Mouse (Mus musculus) adrenal gland, adult 18-20 months (tissue): Measurements from ENCODE around the gene Fzd2. TPM values are rescaled to one million over a fixed set of nuclear protein-coding genes. Genes with fewer than 3 reads are reported as not detected.

Experiments used
- DNase-seq, 2 experiments: peaks; one replicate each; pipeline ENCODE4 v3.0.0; 2021 to 2022; ENCODE audit warnings: low spot score in 2 of 2
- total RNA-seq, 2 experiments: library from RNA; stranded (reverse); gene quantifications; 1 replicate in 1 of 2; 2 replicates in 1 of 2; pipeline ENCODE4 v1.2.3; 2021

Fzd2 gene
- total RNA-seq, 2 experiments from 2014 or later: 2.6 to 3.6 TPM

DNA sequence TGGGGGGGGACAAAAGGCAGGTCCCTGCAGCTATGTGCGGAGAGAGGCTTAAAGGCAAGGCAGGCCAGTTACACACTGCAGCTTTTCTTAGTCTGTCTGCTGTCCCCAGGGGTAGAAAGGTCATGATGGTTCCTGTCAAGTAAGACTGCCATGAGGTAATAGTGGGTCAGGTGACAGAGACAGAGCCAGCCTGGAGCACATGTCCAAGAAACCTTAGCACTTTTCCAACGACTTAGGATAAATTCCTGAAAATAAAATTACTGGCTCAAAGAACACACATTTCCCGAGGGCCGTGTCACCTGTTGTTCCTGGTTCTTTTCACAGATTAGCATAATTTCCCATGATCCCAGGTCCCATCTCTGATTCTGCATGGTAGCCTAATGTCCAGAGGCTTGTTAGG, 6.1 kb downstream of the Fzd2 start:
- DNase-seq: no peak

GRCm38 (mm10) chr11:102610675-102611316, 6.6 kb downstream of the Fzd2 start:
- DNase-seq: no peak

DNA sequence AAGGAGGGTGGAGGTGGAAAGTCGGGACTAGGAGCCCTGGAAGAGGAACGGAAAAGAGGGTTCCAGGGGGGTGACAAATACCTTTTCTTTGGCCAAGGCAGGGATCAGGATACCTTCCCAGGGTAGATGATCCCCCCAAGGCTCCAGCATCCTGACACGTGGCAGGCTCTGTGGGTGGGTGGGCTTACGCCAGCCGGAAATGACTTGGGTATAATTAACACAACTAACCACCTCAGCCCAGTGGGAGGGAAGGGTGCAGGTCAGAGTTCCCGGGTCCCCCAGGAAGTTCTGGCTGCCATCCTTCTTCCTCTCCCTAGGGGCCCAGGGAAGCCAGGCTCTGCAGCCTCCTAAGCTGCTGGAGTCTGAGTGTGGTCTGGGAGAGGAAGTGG, 7.1 kb downstream of the Fzd2 start:
- DNase-seq: no peak

GRCm38 (mm10) chr11:102619449-102619848, 15.3 kb downstream of the Fzd2 start:
- no peak for DNase-seq

DNA sequence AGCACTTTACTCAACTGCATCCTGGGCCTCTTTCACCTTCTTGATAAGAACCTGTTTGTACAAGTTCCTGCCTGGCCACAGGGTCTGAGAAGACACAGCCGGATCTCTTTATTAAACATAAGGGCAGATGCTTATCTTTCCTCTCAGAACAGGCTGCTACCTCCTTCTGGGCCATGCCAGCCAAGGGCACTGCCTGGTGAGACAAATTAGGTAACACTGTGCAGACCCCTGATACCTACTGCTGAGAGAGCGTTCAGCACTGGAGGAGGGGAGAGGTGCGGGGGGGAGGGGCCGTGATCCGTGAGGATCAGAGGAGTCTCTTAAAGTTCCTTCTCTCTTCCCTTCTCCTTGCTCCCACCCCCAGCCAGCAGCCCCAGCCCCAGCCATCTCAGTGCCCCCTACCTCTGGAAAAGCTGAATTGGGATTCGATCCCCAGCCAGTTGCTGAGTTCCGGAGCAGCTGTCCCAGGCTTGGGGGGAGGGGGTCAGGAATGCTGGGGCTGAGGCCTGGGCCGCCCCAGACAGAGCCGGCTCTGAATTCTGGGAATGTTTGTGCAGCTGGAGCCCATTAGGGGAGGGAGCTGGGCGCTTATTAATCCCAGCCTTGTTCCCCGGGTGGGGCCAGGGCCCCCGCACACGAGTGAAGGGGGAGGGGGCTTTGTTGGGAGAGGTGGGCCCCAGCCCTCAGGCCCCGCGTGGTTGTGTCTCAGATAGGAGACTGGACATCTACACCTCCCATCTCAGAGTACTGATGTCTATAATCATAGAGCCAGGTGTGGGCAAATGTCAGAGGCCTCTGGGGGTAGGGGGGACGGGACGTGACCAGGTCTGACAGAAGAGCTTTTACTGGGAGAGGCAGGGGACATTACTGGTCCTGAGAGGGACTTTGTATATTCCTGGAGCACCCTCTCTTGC, 19.9 kb downstream of the Fzd2 start:
- no peak for DNase-seq

DNA sequence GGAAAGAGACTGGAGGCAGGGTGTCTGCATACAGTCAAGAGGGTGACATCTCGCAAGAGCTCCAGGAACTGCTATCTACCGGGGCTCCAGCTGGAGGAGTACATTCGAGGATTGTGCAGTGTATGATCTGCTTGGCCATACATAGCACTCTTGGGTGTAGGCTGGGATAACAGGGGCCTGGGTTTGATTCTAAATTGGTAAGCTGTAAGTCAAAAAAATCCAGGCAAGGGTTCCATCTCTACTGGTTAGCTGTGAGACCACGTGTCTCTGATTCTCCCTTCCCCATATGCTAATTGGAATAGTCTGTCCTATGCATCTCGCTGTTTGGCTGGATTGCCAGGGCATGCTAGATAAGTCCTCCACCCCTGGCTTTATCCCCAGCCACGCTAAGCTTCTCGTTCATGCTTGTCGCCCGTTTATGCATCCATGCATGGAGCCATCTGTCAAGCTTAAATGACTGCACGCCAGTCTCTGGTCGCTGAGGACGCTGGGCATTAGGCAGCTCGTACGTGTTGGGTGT, 20.8 kb downstream of the Fzd2 start:
- DNase-seq: no peak

- DNase-seq: no peak
Measured at GRCm38 (mm10) chr11:102627171-102627931, 23.2 kb downstream of the Fzd2 start.

DNA sequence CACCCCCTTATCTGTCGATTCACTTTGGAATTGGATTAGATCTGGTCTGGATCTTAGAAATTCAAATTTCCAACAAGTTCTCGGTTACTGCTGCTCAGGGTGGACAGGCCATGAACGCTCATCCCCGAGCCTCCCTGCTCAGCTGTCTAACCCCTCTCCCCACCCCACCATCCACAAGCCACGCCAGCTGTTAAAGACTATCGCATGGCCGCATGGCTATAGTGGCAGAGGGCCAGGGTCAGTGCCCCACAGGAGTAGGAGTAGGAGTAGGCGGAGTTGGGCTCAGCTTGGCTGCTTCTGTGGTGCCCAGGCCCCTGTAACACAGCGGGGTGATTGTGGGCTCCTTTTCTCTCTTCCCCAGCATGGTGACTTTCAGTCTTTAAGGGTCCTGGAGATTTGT, 24.3 kb downstream of the Fzd2 start:
- no peak for DNase-seq

- no peak for DNase-seq
Measured at GRCm38 (mm10) chr11:102629375-102629774, 25.2 kb downstream of the Fzd2 start.

DNA sequence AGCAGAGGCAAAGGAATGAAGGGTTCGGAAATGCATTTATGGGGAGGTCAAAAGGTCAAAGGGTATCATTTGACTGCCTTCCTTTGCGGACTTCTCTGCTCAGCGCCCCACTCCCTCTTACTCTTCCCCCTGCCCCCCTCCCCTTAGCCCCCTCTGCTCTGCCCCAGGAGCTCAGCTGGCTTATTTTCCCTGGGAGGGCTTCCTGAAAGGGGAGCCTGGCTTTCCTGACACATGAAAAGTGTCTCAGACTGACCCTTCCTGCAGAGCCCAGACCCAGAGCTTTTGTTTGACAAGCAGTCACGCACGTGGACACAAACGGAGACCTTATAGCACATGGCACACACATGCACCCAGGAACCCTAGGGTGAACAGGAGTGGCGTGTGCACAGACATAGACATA, 26.5 kb downstream of the Fzd2 start:
- DNase-seq: no peak

- DNase-seq: no peak
Measured at GRCm38 (mm10) chr11:102631203-102631602, 27.0 kb downstream of the Fzd2 start.

GRCm38 (mm10) chr11:102632725-102633124, 28.5 kb downstream of the Fzd2 start:
- no peak for DNase-seq

DNA sequence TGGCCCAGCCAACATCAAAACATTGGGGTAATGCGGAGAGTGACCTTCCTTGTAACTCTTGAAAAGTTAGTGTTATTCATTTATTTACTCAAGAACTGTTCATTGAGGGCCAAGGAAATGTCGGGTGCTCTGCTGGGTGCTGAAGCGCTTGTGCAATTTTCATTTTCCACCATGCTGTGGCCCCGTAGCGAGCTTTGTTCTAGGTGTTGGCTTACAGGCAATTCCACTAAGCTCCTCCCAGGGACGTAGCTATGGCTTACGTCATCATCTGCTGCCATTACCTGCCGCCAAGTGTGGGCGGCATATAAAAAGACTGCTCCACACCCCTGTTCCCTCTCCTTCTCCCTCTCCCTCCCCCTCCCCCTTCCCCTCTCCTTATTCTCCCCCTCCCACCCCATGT, 29.2 kb downstream of the Fzd2 start:
- DNase-seq: no peak

DNA sequence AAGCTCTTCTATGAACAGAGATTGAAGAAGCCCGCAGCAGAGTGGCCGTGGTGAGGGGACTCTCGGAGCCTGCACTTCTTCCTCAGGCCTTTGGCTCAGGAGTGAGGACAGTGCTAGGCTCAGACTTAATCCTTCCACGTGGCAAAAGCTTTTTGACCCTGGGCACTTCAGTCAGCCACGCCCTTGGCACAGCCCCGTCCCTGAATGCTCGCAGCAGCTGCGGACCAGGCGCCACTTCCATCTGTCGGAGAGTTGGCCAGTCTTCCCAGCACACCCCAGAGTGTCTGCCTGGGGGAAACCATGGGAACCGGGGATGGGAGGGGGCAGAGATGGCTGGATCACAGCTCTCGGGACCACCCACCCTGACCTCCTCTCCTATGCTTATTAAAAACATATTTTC, 32.7 kb downstream of the Fzd2 start:
- no peak for DNase-seq

- DNase-seq: peak; percentile 35 to 37
Measured at GRCm38 (mm10) chr11:102643891-102644382, 39.7 kb downstream of the Fzd2 start.

GRCm38 (mm10) chr11:102646226-102646625, 42.0 kb downstream of the Fzd2 start:
- DNase-seq: no peak

- DNase-seq: no peak
Measured at GRCm38 (mm10) chr11:102647885-102648284, 43.7 kb downstream of the Fzd2 start.

DNA sequence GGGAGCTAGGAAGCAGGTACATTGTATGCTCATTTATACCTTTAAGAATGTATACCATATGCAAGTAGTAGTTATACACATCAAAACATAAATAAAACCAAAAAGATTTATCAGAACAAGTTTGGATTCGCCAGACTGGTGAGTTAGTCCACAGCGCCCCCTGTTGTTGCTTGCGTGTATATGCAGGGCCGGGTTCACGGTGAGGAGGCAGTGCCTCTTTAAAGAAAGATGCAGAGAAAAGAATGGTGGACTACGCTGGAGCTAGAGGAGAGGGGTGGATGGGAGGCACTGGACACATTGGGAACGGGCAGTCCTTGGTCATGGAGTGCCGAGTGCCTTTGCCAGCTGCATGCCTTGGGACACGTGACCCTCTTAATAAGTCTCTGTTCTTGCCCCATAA, 47.2 kb downstream of the Fzd2 start:
- peak; percentile 61 to 70 for DNase-seq

DNA sequence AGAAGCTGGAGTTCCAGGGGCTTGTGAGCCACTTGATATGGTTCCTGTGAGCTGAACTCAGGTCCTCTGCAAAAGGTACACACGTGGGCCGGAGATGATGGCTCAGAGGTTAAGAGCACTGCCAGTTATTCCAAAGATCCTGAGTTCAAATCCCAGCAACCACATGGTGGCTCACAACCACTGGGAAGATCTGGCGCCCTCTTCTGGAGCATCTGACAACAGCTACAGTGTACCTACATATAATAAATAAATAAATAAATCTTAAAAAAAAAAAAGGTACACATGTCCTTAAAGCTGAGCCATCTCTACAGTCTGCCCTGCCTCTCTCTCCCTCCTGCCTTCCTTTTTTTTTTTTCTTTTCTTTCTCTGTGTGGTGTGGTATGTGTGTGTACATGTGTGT, 48.6 kb downstream of the Fzd2 start:
- no peak for DNase-seq

DNA sequence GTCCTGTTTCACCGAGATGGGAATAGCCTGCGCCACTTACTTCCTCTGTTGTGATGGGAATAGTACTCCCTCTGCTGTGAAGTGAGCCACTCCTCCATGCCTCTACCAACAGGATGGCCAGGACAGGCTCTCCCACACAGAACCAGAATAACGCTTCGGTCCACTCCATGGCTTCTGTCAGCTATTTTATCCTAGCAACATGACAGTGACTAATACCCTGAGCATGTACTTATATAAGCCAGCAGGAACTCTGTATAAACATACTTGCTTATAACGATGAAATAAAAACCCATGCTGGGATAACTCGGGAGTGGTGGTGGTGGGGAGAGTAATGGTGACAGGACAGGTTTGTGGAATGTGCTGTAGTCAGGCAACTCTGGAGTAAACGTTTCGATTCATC, 51.7 kb downstream of the Fzd2 start:
- DNase-seq: no peak

DNA sequence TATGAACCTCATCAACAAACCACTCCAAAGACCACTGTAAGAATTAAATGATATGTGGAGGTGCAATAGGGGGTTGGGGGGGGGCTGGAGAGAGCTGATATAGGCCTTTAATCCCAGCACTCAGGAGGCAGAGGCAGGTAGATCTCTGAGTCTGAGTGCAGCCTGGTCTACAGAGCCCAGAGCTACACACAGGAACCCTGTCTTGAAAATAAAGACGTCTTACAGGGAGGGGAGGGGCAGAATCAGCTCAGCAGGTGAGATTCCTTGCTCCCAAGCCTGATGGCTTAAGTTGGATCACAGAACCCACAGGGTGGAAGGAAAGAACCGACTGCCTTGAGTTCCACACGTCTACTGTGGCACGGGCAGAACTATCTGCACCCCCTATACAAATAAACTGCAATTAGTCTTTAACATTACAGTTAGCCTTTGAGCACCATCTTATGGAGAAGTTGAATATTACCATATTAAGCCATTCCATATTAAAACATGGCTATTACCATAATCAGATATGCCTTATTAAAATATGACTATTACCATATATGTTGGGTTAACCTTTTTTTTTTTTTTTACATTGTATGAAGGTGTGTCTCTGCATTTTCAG, 52.2 kb downstream of the Fzd2 start:
- no peak for DNase-seq
